Mouse (Mus musculus) stomach, postnatal 0 days (tissue): ENCODE measurements at regions not wholly inside any gene's neighbourhood (a gene's known extent, or its start where the extent isn't known, plus 50 kb on each side); places are given as distances from the start of the nearest gene placed in this dataset.

Source experiments
- ATAC-seq: fragments of 200-750 bp; cut with Nextera tagmentation; 2 replicates; pipeline ENCODE4 v1.8.0; 2017; ENCODE audit not compliant: low FRiP score, low TSS enrichment
- DNase-seq: peaks from one replicate; pipeline ENCODE4 v3.0.0-alpha.2; 2016; ENCODE audit warnings: low spot score
- H3K27ac ChIP-seq: fragments of 300-500 bp; sonication (generic); replicated peaks from 2 replicates; pipeline ENCODE4 v1.5.1; 2014; ENCODE audit warnings: mild to moderate bottlenecking, control low read depth
- H3K27me3 ChIP-seq: fragments of 300-500 bp; sonication (generic); 2 replicates; pipeline ENCODE4 v1.6.1; 2014; ENCODE audit warnings: low read length; ENCODE audit not compliant: control insufficient read depth, insufficient read depth
- H3K36me3 ChIP-seq: fragments of 300-500 bp; sonication (generic); 2 replicates; pipeline ENCODE4 v1.6.1; 2014; ENCODE audit warnings: low read length, mixed read lengths; ENCODE audit not compliant: control insufficient read depth, insufficient read depth
- H3K4me1 ChIP-seq: fragments of 300-500 bp; sonication (generic); replicated peaks from 2 replicates; pipeline ENCODE4 v1.6.1; 2014; ENCODE audit warnings: antibody characterized with exemption; ENCODE audit not compliant: control insufficient read depth, insufficient read depth
- H3K4me2 ChIP-seq: fragments of 300-500 bp; sonication (generic); replicated peaks from 2 replicates; pipeline ENCODE4 v1.6.1; 2014; ENCODE audit warnings: low read depth, mild to moderate bottlenecking, control low read depth, moderate library complexity
- H3K4me3 ChIP-seq: fragments of 300-500 bp; sonication (generic); 2 replicates; pipeline ENCODE4 v1.5.1; 2014; ENCODE audit warnings: low read depth, low read length, control low read depth
- H3K9ac ChIP-seq: fragments of 300-500 bp; sonication (generic); 2 replicates; pipeline ENCODE4 v1.6.1; 2014; ENCODE audit warnings: mild to moderate bottlenecking, low read length, control low read depth, mixed read lengths
- H3K9me3 ChIP-seq: fragments of 300-500 bp; sonication (generic); 2 replicates; pipeline ENCODE4 v1.6.1; 2016; ENCODE audit warnings: low read length; ENCODE audit not compliant: control insufficient read depth
- CTCF ChIP-seq: IDR thresholded peaks from 2 replicates; pipeline ENCODE4 v1.5.1; 2016; ENCODE audit warnings: antibody characterized with exemption, low read depth, mild to moderate bottlenecking, moderate library complexity
- EP300 ChIP-seq: optimal IDR thresholded peaks from 2 replicates; pipeline ENCODE3; 2016; ENCODE audit warnings: antibody characterized with exemption
- WGBS: fragments of 180-500 bp; shearing (Covaris S2); extraction: QIAGEN DNeasy Blood & Tissue Kit; methylation state at CpG from one replicate; pipeline ENCODE4 v1.1.7; 2014; 5-methylcytosine and 5-hydroxymethylcytosine counted together

GRCm38 (mm10) chr9:35362276-35362675, 58.7 kb upstream of the Cdon start:
- DNase-seq (no peak), ATAC-seq (no peak)
- Histone ChIP-seq H3K27me3 (no peaks in the 10 kb centered on the region), H3K9ac (no peak overlapping the region), H3K4me2 (no peak overlapping the region), H3K4me1 (peaks cover 10% of the 10 kb centered on the region), H3K9me3 (no peaks in the 10 kb centered on the region), H3K27ac (no peak overlapping the region), H3K36me3 (no peaks in the 10 kb centered on the region), H3K4me3 (no peak overlapping the region)
- no peak for TF ChIP-seq CTCF
- TF ChIP-seq EP300 = no peak
- 59% methylated on average over 7 of the region's 7 CpGs for WGBS

GRCm38 (mm10) chr9:35363079-35363478, 57.8 kb upstream of the Cdon start:
- H3K27me3 ChIP-seq = no peaks in the 10 kb centered on the region
- ATAC-seq (no peak), DNase-seq (no peak)
- 60% methylated on average over 5 of the region's 5 CpGs for WGBS
- no peak overlapping the region for H3K4me3 ChIP-seq
- H3K9ac ChIP-seq = no peak overlapping the region
- H3K4me2 ChIP-seq = no peak overlapping the region
- H3K4me1 ChIP-seq = peaks cover 10% of the 10 kb centered on the region
- no peaks in the 10 kb centered on the region for H3K9me3 ChIP-seq
- H3K27ac ChIP-seq = no peak overlapping the region
- no peaks in the 10 kb centered on the region for H3K36me3 ChIP-seq
- no peak for TF ChIP-seq EP300
- no peak for TF ChIP-seq CTCF

- Histone ChIP-seq H3K9ac (no peak overlapping the region), H3K27ac (no peak overlapping the region), H3K4me2 (no peak overlapping the region), H3K4me1 (peaks cover 10% of the 10 kb centered on the region), H3K4me3 (no peak overlapping the region), H3K9me3 (no peaks in the 10 kb centered on the region), H3K27me3 (no peaks in the 10 kb centered on the region), H3K36me3 (no peaks in the 10 kb centered on the region)
- TF ChIP-seq EP300 = no peak
- TF ChIP-seq CTCF = no peak
- ATAC-seq (no peak), DNase-seq (no peak)
- 40% methylated on average over 4 of the region's 4 CpGs for WGBS
These were observed 57.0 kb upstream of the Cdon start for GRCm38 (mm10) chr9:35363936-35364335.

GRCm38 (mm10) chr9:35365975-35366374, 55.0 kb upstream of the Cdon start:
- H3K9me3 ChIP-seq = no peaks in the 10 kb centered on the region
- H3K27me3 ChIP-seq = no peaks in the 10 kb centered on the region
- TF ChIP-seq EP300 (no peak), CTCF (no peak)
- no peak overlapping the region for H3K27ac ChIP-seq
- ATAC-seq (no peak), DNase-seq (no peak)
- no peak overlapping the region for H3K4me3 ChIP-seq
- H3K9ac ChIP-seq = no peak overlapping the region
- no peaks in the 10 kb centered on the region for H3K36me3 ChIP-seq
- peaks cover 5% of the 10 kb centered on the region for H3K4me1 ChIP-seq
- no peak overlapping the region for H3K4me2 ChIP-seq
- WGBS = 91% methylated on average over 5 of the region's 5 CpGs

- no peak overlapping the region for H3K4me2 ChIP-seq
- no peak for DNase-seq
- no peaks in the 10 kb centered on the region for H3K4me1 ChIP-seq
- H3K9me3 ChIP-seq = no peaks in the 10 kb centered on the region
- no peaks in the 10 kb centered on the region for H3K36me3 ChIP-seq
- WGBS = 69% methylated on average over 5 of the region's 5 CpGs
- no peak overlapping the region for H3K9ac ChIP-seq
- ATAC-seq = no peak
- no peaks in the 10 kb centered on the region for H3K27me3 ChIP-seq
- H3K27ac ChIP-seq = no peak overlapping the region
- no peak for TF ChIP-seq EP300
- no peak for TF ChIP-seq CTCF
- H3K4me3 ChIP-seq = no peak overlapping the region
These were observed 51.9 kb upstream of the Cdon start for GRCm38 (mm10) chr9:35369063-35369462.

GRCm38 (mm10) chr9:35370031-35370430, 50.9 kb upstream of the Cdon start:
- H3K9ac ChIP-seq = no peak overlapping the region
- no peak overlapping the region for H3K4me2 ChIP-seq
- no peaks in the 10 kb centered on the region for H3K36me3 ChIP-seq
- TF ChIP-seq EP300 = no peak
- TF ChIP-seq CTCF = no peak
- no peak for DNase-seq
- no peaks in the 10 kb centered on the region for H3K9me3 ChIP-seq
- no peak overlapping the region for H3K4me3 ChIP-seq
- no peaks in the 10 kb centered on the region for H3K4me1 ChIP-seq
- 70% methylated on average over 3 of the region's 3 CpGs for WGBS
- H3K27ac ChIP-seq = no peak overlapping the region
- H3K27me3 ChIP-seq = no peaks in the 10 kb centered on the region
- ATAC-seq = no peak
